Mouse (Mus musculus) myocyte (in vitro differentiated cells): Measurements from ENCODE around the gene Foxk1. TPM values are rescaled to one million over a fixed set of nuclear protein-coding genes. Genes with fewer than 3 reads are reported as not detected.

Source experiments
- H3K27me3 ChIP-seq: one replicate; pipeline ENCODE4 v1.6.1; 2011; ENCODE audit not compliant: control insufficient read depth, insufficient read depth, insufficient read length
- H3K36me3 ChIP-seq: one replicate; pipeline ENCODE4 v1.6.1; 2011; ENCODE audit not compliant: control insufficient read depth, insufficient read depth
- H3K4me2 ChIP-seq: one replicate; pipeline ENCODE4 v1.6.1; 2011; ENCODE audit warnings: low read depth, control low read depth
- H3K4me3 ChIP-seq: one replicate; pipeline ENCODE4 v1.5.1; 2011; ENCODE audit warnings: mild to moderate bottlenecking, control low read depth, moderate library complexity
- H3K79me2 ChIP-seq: one replicate; pipeline ENCODE4 v1.6.1; 2011; ENCODE audit not compliant: control insufficient read depth, insufficient read depth
- H3ac ChIP-seq: one replicate; pipeline ENCODE4 v1.6.1; 2011; ENCODE audit not compliant: control insufficient read depth, insufficient read length
- CEBPB ChIP-seq: IDR thresholded peaks from 2 replicates; pipeline ENCODE4 v1.6.1; 2011; ENCODE audit warnings: mild to moderate bottlenecking, moderate library complexity; ENCODE audit not compliant: poor library complexity, insufficient read depth, severe bottlenecking
- E2F4 ChIP-seq: IDR thresholded peaks from one replicate; pipeline ENCODE4 v1.6.1; 2011; ENCODE audit warnings: mild to moderate bottlenecking, control low read depth, moderate library complexity; ENCODE audit not compliant: insufficient read depth
- MAX ChIP-seq: IDR thresholded peaks from one replicate; pipeline ENCODE4 v1.6.1; 2011; ENCODE audit warnings: low read depth, mild to moderate bottlenecking, control low read depth
- MYOD1 ChIP-seq, 3 experiments: IDR thresholded peaks; one replicate each; pipeline ENCODE4 v1.6.1; 2011; ENCODE audit warnings: control low read depth in 2 of 3, low read depth in 2 of 3, mild to moderate bottlenecking in 2 of 3, moderate library complexity in 1 of 3; ENCODE audit not compliant: insufficient read length in 2 of 3, control insufficient read depth in 1 of 3
- MYOG ChIP-seq, 3 experiments: IDR thresholded peaks; one replicate each; pipeline ENCODE4 v1.6.1; 2011; ENCODE audit warnings: control low read depth in 2 of 3, low read depth in 2 of 3, mild to moderate bottlenecking in 2 of 3; ENCODE audit not compliant: insufficient read length in 2 of 3, control insufficient read depth in 1 of 3, insufficient read depth in 1 of 3
- POLR2A ChIP-seq: IDR thresholded peaks from one replicate; pipeline ENCODE4 v1.6.1; 2011; ENCODE audit warnings: low read depth, mild to moderate bottlenecking, control low read depth, moderate library complexity; ENCODE audit not compliant: insufficient read length
- POLR2AphosphoS2 ChIP-seq: IDR thresholded peaks from one replicate; pipeline ENCODE4 v1.6.1; 2011; ENCODE audit warnings: low read depth, control low read depth; ENCODE audit not compliant: insufficient read length
- REST ChIP-seq: IDR thresholded peaks from one replicate; pipeline ENCODE4 v1.6.1; 2011; ENCODE audit warnings: mild to moderate bottlenecking, control low read depth, moderate library complexity; ENCODE audit not compliant: insufficient read depth, insufficient read length
- SRF ChIP-seq: IDR thresholded peaks from one replicate; pipeline ENCODE4 v1.6.1; 2011; ENCODE audit warnings: low read depth; ENCODE audit not compliant: control insufficient read depth, insufficient read length
- TCF12 ChIP-seq: IDR thresholded peaks from one replicate; pipeline ENCODE4 v1.6.1; 2011; ENCODE audit warnings: mild to moderate bottlenecking, control low read depth; ENCODE audit not compliant: poor library complexity, insufficient read depth, severe bottlenecking
- TCF3 ChIP-seq: IDR thresholded peaks from one replicate; pipeline ENCODE4 v1.6.1; 2011; ENCODE audit warnings: low read depth, control low read depth; ENCODE audit not compliant: insufficient read length
- USF1 ChIP-seq: IDR thresholded peaks from one replicate; pipeline ENCODE4 v1.6.1; 2011; ENCODE audit warnings: low read depth, mild to moderate bottlenecking, control low read depth, moderate library complexity
- polyA plus RNA-seq: library from polyadenylated mRNA; unstranded; fragments of >200 nt; fragmentation: generic; extraction: Trizol; gene quantifications from one replicate; pipeline ENCODE4 v1.2.1, GENCODE M21; 2012; ENCODE audit warnings: missing spikeins

Gene Foxk1
- polyA plus RNA-seq, 1 experiment, result 10.4 TPM

DNA sequence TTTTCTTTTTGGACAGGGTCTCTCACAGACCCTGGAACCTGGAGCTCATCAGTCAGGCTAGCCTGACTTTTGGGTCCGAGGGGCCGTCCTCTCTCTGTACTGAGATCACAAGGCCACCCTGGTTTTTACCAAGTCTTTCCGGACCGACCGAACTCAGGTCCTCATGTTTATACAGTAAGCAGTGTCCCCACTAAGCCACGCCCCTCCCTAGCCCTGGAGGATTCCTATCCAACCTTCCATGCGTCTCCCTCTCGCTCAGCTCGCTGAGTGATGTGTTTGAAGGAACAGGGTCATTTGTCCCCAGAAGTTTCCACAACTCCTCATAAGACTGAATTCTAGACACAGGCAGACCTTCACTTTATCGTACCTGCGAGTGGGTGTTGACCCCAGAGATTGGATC, 5.6 kb downstream of the Foxk1 start:
- peaks cover 45% of the 10 kb centered on the region for H3K79me2 ChIP-seq
- H3K27me3 ChIP-seq, result no peaks in the 10 kb centered on the region
- H3K4me3 ChIP-seq, result no peak overlapping the region
- peaks cover 4% of the 10 kb centered on the region for H3K36me3 ChIP-seq
- no peak overlapping the region for H3K4me2 ChIP-seq
- no peak overlapping the region for H3ac ChIP-seq
- no peak for TF ChIP-seq MAX
- TF ChIP-seq SRF, result no peak
- no peak for TF ChIP-seq MYOG (IDR thresholded peaks at IDR 0.05; ENCODE audit: control insufficient read depth in 1 of 3, insufficient read depth in 1 of 3, insufficient read length in 2 of 3, low read depth in 2 of 3)
- no peak for TF ChIP-seq POLR2A
- TF ChIP-seq CEBPB, result no peak
- TF ChIP-seq POLR2AphosphoS2, result no peak
- no peak for TF ChIP-seq MYOD1 (IDR thresholded peaks at IDR 0.05; ENCODE audit: control insufficient read depth in 1 of 3, insufficient read length in 2 of 3, low read depth in 2 of 3)
- TF ChIP-seq TCF12, result no peak
- TF ChIP-seq USF1, result no peak
- no peak for TF ChIP-seq REST
- TF ChIP-seq TCF3, result no peak
- no peak for TF ChIP-seq E2F4

DNA sequence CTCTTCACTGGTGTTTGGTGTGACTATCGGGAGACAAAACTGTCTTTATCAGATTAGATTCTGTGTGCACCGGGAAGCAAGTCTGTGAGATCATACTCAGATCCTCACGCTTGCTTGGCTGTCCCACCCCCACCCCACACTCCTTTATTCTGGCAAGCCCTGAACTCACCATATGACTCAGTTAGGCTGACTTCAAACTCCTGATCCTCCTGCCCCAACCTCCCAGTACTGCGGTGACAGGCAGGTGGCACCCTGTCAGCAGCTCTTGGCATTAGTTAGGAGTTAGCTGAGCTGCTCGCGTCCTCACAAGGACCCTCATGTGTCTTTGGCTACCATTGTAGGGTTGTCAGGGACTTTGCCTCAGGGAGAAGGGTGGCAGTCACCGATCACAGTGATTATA, 6.1 kb downstream of the Foxk1 start:
- Histone ChIP-seq H3K79me2 (peaks cover 41% of the 10 kb centered on the region), H3ac (no peak overlapping the region), H3K36me3 (peaks cover 4% of the 10 kb centered on the region), H3K4me3 (no peak overlapping the region), H3K27me3 (no peaks in the 10 kb centered on the region), H3K4me2 (no peak overlapping the region)
- TF ChIP-seq MYOD1 (IDR thresholded peaks at IDR 0.05; ENCODE audit: control insufficient read depth in 1 of 3, insufficient read length in 2 of 3, low read depth in 2 of 3) (no peak), POLR2AphosphoS2 (no peak), MYOG (IDR thresholded peaks at IDR 0.05; ENCODE audit: control insufficient read depth in 1 of 3, insufficient read depth in 1 of 3, insufficient read length in 2 of 3, low read depth in 2 of 3) (no peak), SRF (no peak), MAX (no peak), USF1 (no peak), TCF3 (no peak), CEBPB (no peak), REST (no peak), POLR2A (no peak), E2F4 (no peak), TCF12 (no peak)

DNA sequence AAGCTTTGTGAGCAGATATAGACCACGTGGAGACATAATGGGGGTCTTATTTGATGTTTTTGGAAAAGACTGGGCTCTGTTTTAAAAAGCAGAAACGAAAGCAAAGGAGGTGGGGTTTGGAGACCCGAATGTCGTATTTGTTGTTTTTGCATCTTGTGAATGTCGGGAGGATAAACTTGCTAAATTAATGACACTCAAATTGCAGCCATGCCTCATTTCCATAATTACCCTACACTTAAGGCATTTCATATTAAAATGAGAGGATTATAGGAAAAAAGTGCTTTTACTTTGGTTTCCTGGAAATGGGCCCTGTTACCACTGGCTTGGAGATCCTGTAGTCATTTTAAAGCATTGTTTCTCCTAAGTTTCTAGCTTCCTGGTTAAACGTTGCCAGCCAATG, 7.9 kb downstream of the Foxk1 start:
- Histone ChIP-seq H3K27me3 (no peaks in the 10 kb centered on the region), H3K36me3 (peaks cover 4% of the 10 kb centered on the region), H3ac (no peak overlapping the region), H3K79me2 (peaks cover 28% of the 10 kb centered on the region), H3K4me3 (no peak overlapping the region), H3K4me2 (no peak overlapping the region)
- TF ChIP-seq SRF (no peak), MYOD1 (IDR thresholded peaks at IDR 0.05; ENCODE audit: control insufficient read depth in 1 of 3, insufficient read length in 2 of 3, low read depth in 2 of 3) (no peak), POLR2A (no peak), CEBPB (no peak), USF1 (no peak), POLR2AphosphoS2 (no peak), TCF12 (no peak), TCF3 (no peak)

DNA sequence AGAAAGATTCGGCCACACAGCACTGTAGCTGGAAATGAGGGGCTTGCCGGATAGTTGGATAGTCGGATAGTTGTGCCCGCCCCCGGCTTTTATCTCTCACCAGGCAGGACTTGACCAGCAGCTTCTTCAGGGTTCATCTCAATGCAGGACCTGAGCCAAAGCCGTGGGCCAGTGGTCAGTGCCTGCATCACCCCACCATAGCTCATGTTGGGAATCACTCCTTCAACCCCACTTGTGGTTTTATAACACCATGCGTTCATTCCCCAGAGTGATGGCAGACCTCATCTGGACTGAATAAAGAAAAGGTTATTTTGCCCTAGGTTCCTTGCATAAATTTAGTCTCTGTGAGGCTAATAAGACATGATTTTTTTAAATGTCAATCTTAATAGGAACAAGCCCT, 9.1 kb downstream of the Foxk1 start:
- Histone ChIP-seq H3K36me3 (peaks cover 4% of the 10 kb centered on the region), H3K4me3 (no peak overlapping the region), H3K27me3 (no peaks in the 10 kb centered on the region), H3K79me2 (peaks cover 22% of the 10 kb centered on the region), H3ac (no peak overlapping the region), H3K4me2 (peak overlapping the region; percentile 18)
- TF ChIP-seq MAX (no peak), MYOG (IDR thresholded peaks at IDR 0.05; ENCODE audit: control insufficient read depth in 1 of 3, insufficient read depth in 1 of 3, insufficient read length in 2 of 3, low read depth in 2 of 3) (no peak), TCF12 (no peak), CEBPB (no peak), POLR2A (no peak), TCF3 (no peak), USF1 (no peak), REST (no peak), MYOD1 (IDR thresholded peaks at IDR 0.05; ENCODE audit: control insufficient read depth in 1 of 3, insufficient read length in 2 of 3, low read depth in 2 of 3) (no peak), POLR2AphosphoS2 (no peak), E2F4 (no peak), SRF (no peak)
